Mouse (Mus musculus) intestine, embryonic 16.5 days (tissue): ENCODE measurements at regions not wholly inside any gene's neighbourhood (a gene's known extent, or its start where the extent isn't known, plus 50 kb on each side); places are given as distances from the start of the nearest gene placed in this dataset.

Experiments used
- ATAC-seq: fragments of 200-750 bp; cut with Nextera tagmentation; 2 replicates; pipeline ENCODE4 v1.8.0; 2017; ENCODE audit warnings: moderate TSS enrichment, moderate library complexity
- H3K27ac ChIP-seq: fragments of 300-500 bp; sonication (generic); 2 replicates; pipeline ENCODE4 v1.5.1; 2014; ENCODE audit warnings: mild to moderate bottlenecking, low read length
- H3K27me3 ChIP-seq: fragments of 300-500 bp; sonication (generic); replicated peaks from 2 replicates; pipeline ENCODE4 v1.6.1; 2014; ENCODE audit warnings: low read length, control low read depth, mixed read lengths; ENCODE audit not compliant: control insufficient read depth, insufficient read depth
- H3K36me3 ChIP-seq: fragments of 300-500 bp; sonication (generic); 2 replicates; pipeline ENCODE4 v1.6.1; 2014; ENCODE audit warnings: low read length, control low read depth; ENCODE audit not compliant: control insufficient read depth, insufficient read depth
- H3K4me1 ChIP-seq: fragments of 300-500 bp; sonication (generic); 2 replicates; pipeline ENCODE4 v1.6.1; 2014; ENCODE audit warnings: low read length, control low read depth, mixed read lengths; ENCODE audit not compliant: control insufficient read depth, insufficient read depth
- H3K4me2 ChIP-seq: fragments of 300-500 bp; sonication (generic); 2 replicates; pipeline ENCODE4 v1.6.1; 2014; ENCODE audit warnings: low read depth, low read length, control low read depth
- H3K4me3 ChIP-seq: fragments of 300-500 bp; sonication (generic); 2 replicates; pipeline ENCODE4 v1.5.1; 2014; ENCODE audit warnings: mild to moderate bottlenecking, low read length
- H3K9ac ChIP-seq: fragments of 300-500 bp; sonication (generic); 2 replicates; pipeline ENCODE4 v1.6.1; 2014; ENCODE audit warnings: low read depth, low read length
- H3K9me3 ChIP-seq: fragments of 300-500 bp; sonication (generic); 2 replicates; pipeline ENCODE4 v1.6.1; 2016; ENCODE audit warnings: low read length, control low read depth; ENCODE audit not compliant: control insufficient read depth
- WGBS: fragments of 180-500 bp; shearing (Covaris S2); extraction: QIAGEN DNeasy Blood & Tissue Kit; methylation state at CpG from one replicate; pipeline ENCODE4 v1.1.7; 2014; 5-methylcytosine and 5-hydroxymethylcytosine counted together

DNA sequence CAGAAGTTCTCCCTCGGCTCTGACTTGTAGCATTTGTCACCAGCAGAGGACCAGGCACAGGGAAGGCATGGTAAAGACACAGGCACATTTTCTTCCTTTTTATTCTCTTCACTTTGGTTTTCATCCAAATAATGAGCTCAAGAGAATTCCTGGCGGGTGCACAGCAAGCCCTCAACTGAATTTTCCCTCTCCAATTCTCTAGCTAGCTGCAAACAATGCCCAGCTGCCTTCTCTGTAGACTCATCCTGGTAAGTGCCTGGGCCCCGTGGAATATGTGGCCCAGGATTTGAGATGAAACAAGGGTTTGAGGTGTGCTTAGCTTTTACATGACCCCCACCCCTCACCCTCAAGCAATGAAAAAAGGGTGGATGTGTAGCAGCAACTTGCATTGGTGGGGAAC, 90.4 kb downstream of the Otol1 start:
- no peaks in the 10 kb centered on the region for H3K27me3 ChIP-seq
- H3K4me3 ChIP-seq, result no peak overlapping the region
- no peaks in the 10 kb centered on the region for H3K4me1 ChIP-seq
- H3K36me3 ChIP-seq, result no peaks in the 10 kb centered on the region
- no peak overlapping the region for H3K9ac ChIP-seq
- no peak overlapping the region for H3K4me2 ChIP-seq
- no peaks in the 10 kb centered on the region for H3K9me3 ChIP-seq
- no peak for ATAC-seq
- 56% methylated on average over 3 of the region's 3 CpGs for WGBS
- no peak overlapping the region for H3K27ac ChIP-seq

GRCm38 (mm10) chr3:70102091-70102490, 94.7 kb downstream of the Otol1 start:
- Histone ChIP-seq H3K4me2 (no peak overlapping the region), H3K9ac (no peak overlapping the region), H3K27ac (no peak overlapping the region), H3K9me3 (no peaks in the 10 kb centered on the region), H3K4me3 (no peak overlapping the region), H3K27me3 (no peaks in the 10 kb centered on the region), H3K4me1 (no peaks in the 10 kb centered on the region), H3K36me3 (no peaks in the 10 kb centered on the region)
- WGBS, result 58% methylated on average over 7 of the region's 7 CpGs
- ATAC-seq, result no peak

GRCm38 (mm10) chr3:70102593-70103213, 95.3 kb downstream of the Otol1 start:
- H3K27ac ChIP-seq, result no peak overlapping the region
- H3K36me3 ChIP-seq, result no peaks in the 10 kb centered on the region
- H3K9me3 ChIP-seq, result no peaks in the 10 kb centered on the region
- no peak for ATAC-seq
- no peaks in the 10 kb centered on the region for H3K27me3 ChIP-seq
- no peak overlapping the region for H3K4me2 ChIP-seq
- no peaks in the 10 kb centered on the region for H3K4me1 ChIP-seq
- H3K9ac ChIP-seq, result no peak overlapping the region
- 70% methylated on average over 10 of the region's 10 CpGs for WGBS
- H3K4me3 ChIP-seq, result no peak overlapping the region

- peak; percentile 70 for ATAC-seq
- H3K27me3 ChIP-seq, result no peaks in the 10 kb centered on the region
- no peaks in the 10 kb centered on the region for H3K9me3 ChIP-seq
- H3K4me1 ChIP-seq, result no peaks in the 10 kb centered on the region
- no peak overlapping the region for H3K27ac ChIP-seq
- H3K4me2 ChIP-seq, result peak overlapping the region; percentile 97
- no peaks in the 10 kb centered on the region for H3K36me3 ChIP-seq
- 5% methylated on average over 21 of the region's 21 CpGs for WGBS
- H3K9ac ChIP-seq, result peak overlapping the region; percentile 68
- peak overlapping the region; percentile 55 for H3K4me3 ChIP-seq
These were observed 96.8 kb downstream of the Otol1 start for GRCm38 (mm10) chr3:70103983-70104827.

- Histone ChIP-seq H3K4me2 (peak overlapping the region; percentile 97), H3K27me3 (no peaks in the 10 kb centered on the region), H3K36me3 (no peaks in the 10 kb centered on the region), H3K27ac (no peak overlapping the region), H3K9me3 (no peaks in the 10 kb centered on the region), H3K9ac (peak overlapping the region; percentile 68), H3K4me3 (peak overlapping the region; percentile 55), H3K4me1 (no peaks in the 10 kb centered on the region)
- 14% methylated on average over 7 of the region's 7 CpGs for WGBS
- ATAC-seq, result peak; percentile 58; the same call in 1 of the 2 replicates
These were observed 97.5 kb downstream of the Otol1 start for GRCm38 (mm10) chr3:70104828-70105399.

GRCm38 (mm10) chr3:70105561-70105960, 98.1 kb downstream of the Otol1 start:
- no peaks in the 10 kb centered on the region for H3K4me1 ChIP-seq
- H3K27me3 ChIP-seq, result no peaks in the 10 kb centered on the region
- no peak overlapping the region for H3K9ac ChIP-seq
- ATAC-seq, result no peak
- no peaks in the 10 kb centered on the region for H3K36me3 ChIP-seq
- WGBS, result 71% methylated on average over 1 of the region's 1 CpGs
- H3K9me3 ChIP-seq, result no peaks in the 10 kb centered on the region
- H3K4me3 ChIP-seq, result no peak overlapping the region
- H3K4me2 ChIP-seq, result no peak overlapping the region
- H3K27ac ChIP-seq, result no peak overlapping the region

DNA sequence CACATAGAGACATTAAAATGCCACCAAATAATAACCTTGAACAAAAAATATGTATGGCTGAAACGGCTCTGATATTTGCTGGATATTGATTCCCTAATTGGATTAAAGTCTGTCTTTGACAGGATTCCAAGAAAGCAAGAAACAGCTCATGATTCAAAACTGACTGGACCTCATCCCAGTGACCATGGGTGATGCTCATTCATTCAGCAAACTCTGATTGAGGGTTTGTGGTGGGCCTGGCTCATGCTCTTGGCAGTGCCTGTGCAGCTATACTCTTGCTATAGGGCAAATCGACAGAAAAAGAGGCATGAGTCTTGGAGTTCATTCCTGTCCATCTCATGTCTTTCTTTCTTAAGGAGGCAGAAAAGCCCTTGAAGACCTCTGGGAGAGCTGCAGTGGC, 98.7 kb downstream of the Otol1 start:
- Histone ChIP-seq H3K4me1 (no peaks in the 10 kb centered on the region), H3K9ac (no peak overlapping the region), H3K4me3 (no peak overlapping the region), H3K27me3 (no peaks in the 10 kb centered on the region), H3K27ac (no peak overlapping the region), H3K9me3 (no peaks in the 10 kb centered on the region), H3K36me3 (no peaks in the 10 kb centered on the region), H3K4me2 (no peak overlapping the region)
- no peak for ATAC-seq
- WGBS, result 80% methylated on average over 2 of the region's 2 CpGs

GRCm38 (mm10) chr3:70126212-70126611, 118.8 kb downstream of the Otol1 start:
- no peaks in the 10 kb centered on the region for H3K4me1 ChIP-seq
- H3K27me3 ChIP-seq, result no peaks in the 10 kb centered on the region
- H3K4me3 ChIP-seq, result no peak overlapping the region
- no peaks in the 10 kb centered on the region for H3K9me3 ChIP-seq
- H3K4me2 ChIP-seq, result no peak overlapping the region
- no peak for ATAC-seq
- no peak overlapping the region for H3K9ac ChIP-seq
- 90% methylated on average over 1 of the region's 1 CpGs for WGBS
- H3K36me3 ChIP-seq, result no peaks in the 10 kb centered on the region
- no peak overlapping the region for H3K27ac ChIP-seq

DNA sequence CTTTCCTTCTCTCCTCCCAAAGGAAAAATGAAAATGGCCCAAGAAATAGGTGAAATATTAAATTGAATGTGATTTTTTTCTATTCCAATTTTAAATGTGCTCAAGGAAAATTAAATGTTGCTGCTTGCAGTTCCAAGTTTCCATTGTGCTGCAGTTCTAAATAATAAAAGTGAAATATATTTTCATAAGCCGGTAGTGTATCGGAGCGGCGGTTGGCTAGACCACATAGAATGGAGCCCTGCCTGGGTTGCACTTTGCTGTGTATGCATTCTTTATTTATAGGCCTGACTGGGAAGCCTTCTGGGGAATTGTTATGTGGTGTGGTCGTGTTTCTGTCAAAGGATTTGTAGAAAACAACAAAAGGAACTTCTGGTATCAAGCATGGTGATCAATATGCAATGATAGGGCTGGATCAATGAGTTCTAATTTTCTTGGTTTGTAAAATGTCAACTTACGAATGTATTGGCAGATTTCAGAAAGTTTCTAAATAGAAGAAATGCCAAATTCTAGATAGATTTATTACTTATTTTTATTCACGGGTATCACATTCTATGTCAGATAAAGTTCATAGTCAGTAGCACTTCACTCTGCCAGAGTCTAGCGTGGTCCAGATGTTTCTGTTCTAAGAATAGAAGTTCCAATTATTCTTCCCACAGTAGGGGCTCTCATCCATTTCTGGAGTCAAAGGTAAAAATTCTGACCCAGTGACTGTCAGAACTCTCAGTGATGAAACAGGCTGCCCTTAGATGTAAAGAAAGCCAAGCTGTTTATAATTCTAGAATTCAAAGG, 123.0 kb downstream of the Otol1 start:
- H3K9me3 ChIP-seq, result no peaks in the 10 kb centered on the region
- no peak for ATAC-seq

More for the DNA sequence above, 123.0 kb downstream of the Otol1 start:
- Histone ChIP-seq H3K4me3 (no peak overlapping the region), H3K4me1 (no peaks in the 10 kb centered on the region), H3K4me2 (no peak overlapping the region), H3K27ac (no peak overlapping the region), H3K36me3 (no peaks in the 10 kb centered on the region), H3K27me3 (no peaks in the 10 kb centered on the region), H3K9ac (no peak overlapping the region)
- WGBS, result 82% methylated on average over 8 of the region's 8 CpGs
